Mouse (Mus musculus): ENCODE measurements around the gene Gpc6.
"Not testable (repeated sequence)": the region's sequence is repeated elsewhere in the genome, so short reads cannot be mapped to it uniquely, and the experiment has no call there.

Gpc6 gene

DNA sequence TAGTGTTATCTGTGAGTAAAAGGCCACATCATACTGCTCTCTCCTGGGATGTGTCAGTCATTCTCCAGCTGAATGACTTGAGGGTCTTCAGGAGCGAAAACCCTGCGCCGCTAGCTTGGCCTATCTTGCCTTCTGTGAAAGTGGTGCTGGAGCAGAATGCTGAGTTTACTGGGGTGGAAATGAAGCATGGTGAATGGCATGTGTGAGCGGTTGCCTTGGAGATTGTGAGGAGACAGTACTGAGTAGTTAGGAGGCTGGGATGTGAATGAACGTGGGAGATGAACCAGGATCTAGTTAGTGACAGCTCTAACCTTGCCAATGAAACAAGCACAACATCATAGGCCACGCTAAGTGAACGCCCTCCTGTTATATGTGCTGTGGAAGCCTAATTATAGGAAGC is 458.1 kb downstream of the Gpc6 start:
- peak; percentile 20 to 38 for DNase-seq

GRCm38 (mm10) chr14:117384096-117384770 is 459.1 kb downstream of the Gpc6 start:
- DNase-seq, result peak; percentile 67 to 86

GRCm38 (mm10) chr14:117385731-117386270 is 460.7 kb downstream of the Gpc6 start:
- no peak for DNase-seq

DNA sequence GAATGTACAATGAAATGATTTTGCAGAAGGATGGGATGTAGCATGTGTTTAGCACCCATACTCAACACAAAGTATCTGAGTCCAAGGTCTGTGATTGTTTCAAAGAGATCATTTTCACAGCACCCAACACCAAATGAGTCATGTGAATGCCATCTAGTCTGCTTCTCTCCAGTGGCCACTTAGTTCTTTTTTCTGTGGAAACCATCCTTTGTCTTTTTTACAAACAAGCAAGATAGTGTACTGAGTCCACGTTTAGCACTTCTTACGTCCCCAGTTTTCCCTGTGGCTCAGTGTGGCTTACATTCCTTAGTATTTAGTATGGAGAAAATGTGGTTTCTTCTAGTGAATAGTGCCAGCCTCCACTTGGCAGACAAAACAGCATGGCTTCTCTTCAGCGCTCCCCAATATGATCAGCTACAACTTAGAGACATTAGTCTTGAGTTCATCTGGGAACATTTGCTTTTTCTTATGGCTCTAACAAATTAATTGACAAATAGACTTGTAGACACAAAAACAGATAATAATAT is 465.7 kb downstream of the Gpc6 start:
- DNase-seq, result no peak

GRCm38 (mm10) chr14:117391412-117391811 is 466.3 kb downstream of the Gpc6 start:
- no peak for DNase-seq

GRCm38 (mm10) chr14:117397165-117397564 is 472.1 kb downstream of the Gpc6 start:
- no peak for DNase-seq

DNA sequence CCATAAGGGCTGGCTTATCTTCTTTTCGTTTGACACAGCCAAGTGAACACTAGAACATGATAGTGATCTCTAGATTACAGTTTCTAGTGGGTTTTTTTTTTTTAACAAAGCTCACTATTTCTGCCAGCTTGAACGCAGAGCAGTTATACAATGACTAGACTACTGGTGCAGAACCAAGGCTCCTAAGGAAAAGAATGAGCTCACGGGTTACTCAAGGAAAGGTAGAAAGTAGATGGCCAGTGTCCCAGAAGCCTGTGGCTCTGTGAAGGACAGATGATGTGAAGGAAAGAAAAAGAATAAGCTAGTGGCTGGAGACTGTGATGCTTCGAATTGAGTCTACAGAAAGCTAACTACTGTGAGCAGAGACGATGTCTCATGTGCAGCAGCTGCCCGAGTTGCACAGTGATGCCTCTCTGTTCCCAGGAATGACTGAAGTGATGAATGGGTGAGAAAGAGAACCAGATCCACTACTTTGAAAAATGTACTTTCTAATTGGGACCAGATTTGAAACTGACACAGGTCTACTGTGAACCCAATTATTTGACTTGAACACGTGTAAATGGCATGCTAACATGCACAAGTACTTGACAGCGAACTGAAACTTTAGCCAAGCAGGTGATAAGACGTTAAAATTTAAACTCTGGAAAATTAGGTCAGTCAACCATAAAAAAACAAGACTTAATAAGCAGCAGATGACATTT is 482.9 kb downstream of the Gpc6 start:
- no peak for DNase-seq

GRCm38 (mm10) chr14:117408525-117408835 is 483.4 kb downstream of the Gpc6 start:
- DNase-seq, result no peak

GRCm38 (mm10) chr14:117409778-117410177 is 484.7 kb downstream of the Gpc6 start:
- DNase-seq, result no peak

DNA sequence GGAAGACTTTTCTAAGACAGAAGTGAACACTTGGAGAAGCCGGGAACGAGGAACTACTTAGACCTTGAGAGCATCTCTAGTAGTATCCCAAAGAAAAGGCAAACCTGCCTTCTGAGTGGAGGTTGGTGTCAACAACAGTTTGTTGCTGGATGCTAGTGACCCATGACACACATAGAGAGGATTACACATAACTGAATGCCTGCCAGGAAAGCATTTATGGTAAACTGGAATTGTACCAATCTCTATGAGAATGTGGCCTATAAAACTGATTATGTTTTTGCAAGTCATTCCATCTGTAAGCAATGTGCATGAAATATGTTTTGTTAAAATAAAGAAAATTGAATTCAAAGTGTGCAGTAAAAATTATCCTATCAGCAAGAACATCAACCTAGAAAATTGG is 485.4 kb downstream of the Gpc6 start:
- no peak for DNase-seq

DNA sequence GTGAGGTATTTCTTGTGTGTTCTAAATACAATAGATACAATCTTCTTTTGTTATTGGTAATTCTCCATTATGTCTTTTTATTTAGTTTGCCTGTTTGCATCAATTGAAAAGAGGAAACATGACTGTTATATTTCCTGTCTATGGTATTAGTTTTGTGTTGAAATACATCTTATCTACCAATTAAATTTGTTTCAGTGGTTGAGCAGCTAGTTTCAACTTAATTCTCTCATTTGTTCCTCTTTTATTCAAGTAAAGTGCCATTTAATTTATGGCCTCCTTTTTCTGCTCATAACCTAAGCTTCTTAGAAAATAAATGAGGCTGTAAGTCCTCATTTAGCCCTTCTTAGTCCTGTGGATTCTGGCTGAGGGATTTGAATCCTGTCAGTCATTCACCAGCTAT is 489.9 kb downstream of the Gpc6 start:
- DNase-seq, result no peak

DNA sequence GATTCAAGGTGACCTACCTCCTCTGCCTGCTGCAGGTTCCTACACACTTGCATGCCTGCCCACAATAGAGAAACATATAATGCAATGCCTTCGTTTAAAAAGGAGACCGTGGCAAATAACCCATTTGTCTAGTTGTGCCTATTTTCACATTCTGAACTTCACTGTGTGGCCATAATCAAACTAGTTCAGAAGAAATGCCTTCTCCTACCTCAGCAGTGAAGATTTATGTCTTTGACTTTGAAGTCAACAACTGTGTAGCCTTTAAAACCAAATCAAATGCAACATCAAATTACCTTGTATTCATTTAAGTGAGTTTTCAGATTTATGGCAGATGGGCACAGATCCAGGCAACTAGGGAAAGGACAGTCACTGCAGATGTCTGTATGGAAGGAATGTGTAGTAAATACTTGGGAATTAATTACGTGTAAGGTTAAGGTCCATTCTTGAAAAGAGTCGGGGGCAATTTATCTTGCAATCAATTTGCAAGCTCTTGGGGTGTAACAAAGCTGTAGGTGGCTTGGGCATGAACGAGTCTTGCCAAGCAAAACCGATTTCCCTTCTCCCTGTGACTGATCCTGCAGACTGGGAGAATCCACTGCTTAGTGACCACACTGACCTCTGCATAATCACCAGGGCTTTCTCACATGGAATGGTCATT is 494.6 kb downstream of the Gpc6 start:
- no peak for DNase-seq

GRCm38 (mm10) chr14:117421170-117421569 is 496.1 kb downstream of the Gpc6 start:
- no peak for DNase-seq

- DNase-seq, result peak in 1 of 2 experiments; percentile 38
Observed at GRCm38 (mm10) chr14:117426116-117426515, 501.0 kb downstream of the Gpc6 start.

GRCm38 (mm10) chr14:117427776-117428175 is 502.7 kb downstream of the Gpc6 start:
- no peak for DNase-seq

DNA sequence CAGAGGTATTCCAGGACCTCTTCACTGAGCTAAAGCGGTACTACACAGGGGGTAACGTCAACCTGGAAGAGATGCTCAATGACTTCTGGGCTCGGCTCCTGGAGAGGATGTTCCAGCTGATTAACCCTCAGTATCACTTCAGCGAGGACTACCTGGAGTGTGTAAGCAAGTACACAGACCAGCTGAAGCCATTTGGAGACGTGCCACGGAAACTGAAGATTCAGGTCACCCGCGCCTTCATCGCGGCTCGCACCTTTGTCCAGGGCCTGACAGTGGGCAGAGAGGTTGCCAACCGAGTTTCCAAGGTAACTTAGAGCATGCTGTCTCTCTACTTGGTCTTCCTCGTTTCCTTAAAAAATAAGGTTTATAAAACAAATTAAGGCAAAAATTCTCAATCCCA is 510.6 kb downstream of the Gpc6 start:
- peak; percentile 42 to 48 for DNase-seq

GRCm38 (mm10) chr14:117446675-117447231 is 521.6 kb downstream of the Gpc6 start:
- not testable (repeated sequence) for DNase-seq

DNA sequence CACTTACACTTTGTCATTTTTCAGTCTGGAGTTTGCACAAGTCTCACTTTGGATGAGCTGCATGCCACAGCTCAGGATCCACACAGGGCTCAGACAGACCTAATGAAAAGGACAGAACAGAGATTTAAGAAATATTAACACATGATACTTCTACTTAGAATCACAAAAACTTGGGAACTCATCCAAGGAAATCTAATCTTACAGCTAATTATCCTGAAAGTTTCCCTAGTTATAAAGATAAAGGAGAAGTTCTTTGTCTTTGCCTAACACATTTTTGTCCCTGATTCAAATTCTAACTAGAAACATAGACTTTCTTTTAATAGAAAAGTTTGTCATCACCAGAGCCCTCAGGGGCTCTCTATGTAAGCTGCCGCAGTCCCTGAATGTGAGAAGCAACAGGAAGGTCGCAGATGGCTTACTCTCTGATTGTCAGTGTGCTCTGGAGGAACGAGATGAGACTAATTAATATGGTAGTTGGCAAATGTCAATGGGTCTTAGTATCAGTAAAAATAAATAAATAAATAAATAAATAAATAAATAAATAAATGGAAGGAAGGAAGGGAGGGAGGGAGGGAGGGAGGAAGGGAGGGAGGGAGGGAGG is 526.4 kb downstream of the Gpc6 start:
- no peak for DNase-seq

DNA sequence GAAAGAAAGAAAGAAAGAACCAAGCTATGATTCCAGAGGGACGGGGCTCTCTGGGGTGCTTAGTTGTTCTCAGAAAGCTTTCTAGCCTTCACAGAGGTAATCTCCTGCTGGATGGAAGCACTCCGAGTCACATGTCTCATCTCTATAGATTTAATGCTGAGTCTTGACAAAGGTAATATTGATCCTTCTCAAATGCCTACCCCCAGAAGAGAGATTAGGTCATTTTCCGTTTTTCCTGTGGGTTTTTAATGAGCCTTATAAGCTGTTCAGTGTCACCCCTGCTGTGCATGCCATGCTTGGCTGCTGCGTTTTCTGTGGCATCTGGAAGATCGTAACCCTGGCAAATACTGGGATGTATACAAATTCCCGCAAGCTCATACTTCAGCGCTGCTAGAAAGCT is 527.0 kb downstream of the Gpc6 start:
- no peak for DNase-seq

GRCm38 (mm10) chr14:117473378-117473777 is 548.3 kb downstream of the Gpc6 start:
- DNase-seq, result peak; percentile 53 to 57

- peak in 1 of 2 experiments; percentile 2 for DNase-seq
Observed at GRCm38 (mm10) chr14:117478879-117479278, 553.8 kb downstream of the Gpc6 start.

GRCm38 (mm10) chr14:117487161-117487754 is 562.1 kb downstream of the Gpc6 start:
- DNase-seq, result no peak

All from cerebellum, postnatal 14 days (tissue).